Mouse (Mus musculus): ENCODE data around the gene Mcts2.
A peak's percentile ranks its signal among the peaks of the same experiment; 100 is the strongest.

Gene Mcts2

DNA sequence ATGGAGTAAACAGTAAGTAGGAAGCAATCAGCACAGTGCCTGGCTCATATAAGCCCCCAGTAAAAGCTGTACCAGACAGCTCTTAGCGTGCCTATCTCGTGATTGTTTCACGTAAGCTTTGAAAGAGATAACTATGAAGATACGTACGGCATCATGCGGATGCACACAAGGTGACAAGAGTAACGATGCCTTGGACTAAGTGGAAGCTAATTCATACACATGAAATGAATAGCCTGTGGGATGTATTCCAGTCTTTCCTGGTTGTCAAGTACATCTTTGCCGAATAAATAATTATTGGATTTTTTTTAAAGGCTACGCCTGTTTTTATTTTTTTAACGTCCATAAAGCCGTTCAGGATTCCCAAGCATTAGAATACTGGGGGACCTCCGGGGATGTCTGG is 436 bp upstream of the Mcts2 start:
- no peak for DNase-seq (ENCODE audit: low spot score in 2 of 2)

DNA sequence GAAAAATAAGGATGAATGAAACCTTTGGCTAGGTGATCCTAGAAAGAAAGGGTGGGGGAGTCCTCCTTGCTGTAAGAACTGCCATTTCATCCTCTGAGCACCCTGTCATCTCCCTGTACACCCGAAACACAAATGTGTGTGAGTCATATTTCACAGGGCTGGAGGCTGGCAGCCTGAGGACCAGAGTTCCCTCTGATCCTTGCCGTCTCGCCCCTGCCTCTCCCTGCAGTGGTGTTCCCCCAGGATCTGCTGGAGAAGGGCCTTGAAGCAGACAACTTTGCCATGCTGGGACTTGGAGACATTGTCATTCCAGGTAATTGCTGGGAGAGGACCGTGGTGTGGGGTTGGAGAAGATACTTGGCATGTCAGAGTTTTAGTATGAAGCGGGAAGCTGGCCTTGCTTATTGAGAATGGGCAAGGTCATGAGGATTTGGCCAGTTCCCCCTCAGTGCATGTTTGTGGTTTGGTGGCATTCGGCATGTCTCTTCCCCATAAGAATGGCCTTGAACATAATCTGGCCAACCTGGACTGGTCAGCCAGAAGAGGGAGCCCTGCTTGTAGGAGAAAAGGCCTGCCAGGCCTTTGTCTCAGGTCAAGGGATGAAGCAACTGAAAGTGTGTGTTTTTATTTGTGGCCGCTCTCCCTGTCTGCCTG is 4.9 kb downstream of the Mcts2 start:
- no peak for DNase-seq (ENCODE audit: low spot score in 2 of 2)

DNA sequence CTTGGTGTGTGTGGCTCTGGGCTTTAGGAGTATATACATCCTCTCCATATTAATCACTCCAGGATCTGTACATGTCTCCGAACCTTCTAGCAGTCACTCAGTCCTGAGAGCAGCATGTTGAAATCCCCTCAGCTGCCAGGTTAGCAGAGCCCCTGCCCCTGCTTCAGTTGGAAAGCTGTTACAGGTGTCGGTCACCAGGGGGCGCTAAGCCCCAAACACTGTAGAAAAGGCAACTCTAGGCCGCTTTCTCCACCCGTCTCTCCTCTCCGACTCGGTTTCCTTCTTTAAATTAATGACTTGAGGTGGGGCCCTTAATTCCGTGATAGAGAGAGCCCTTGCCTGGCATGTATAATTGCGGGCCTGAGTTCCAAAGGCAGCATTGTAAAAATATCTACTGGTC is 6.4 kb downstream of the Mcts2 start:
- DNase-seq (ENCODE audit: low spot score in 2 of 2): no peak

DNA sequence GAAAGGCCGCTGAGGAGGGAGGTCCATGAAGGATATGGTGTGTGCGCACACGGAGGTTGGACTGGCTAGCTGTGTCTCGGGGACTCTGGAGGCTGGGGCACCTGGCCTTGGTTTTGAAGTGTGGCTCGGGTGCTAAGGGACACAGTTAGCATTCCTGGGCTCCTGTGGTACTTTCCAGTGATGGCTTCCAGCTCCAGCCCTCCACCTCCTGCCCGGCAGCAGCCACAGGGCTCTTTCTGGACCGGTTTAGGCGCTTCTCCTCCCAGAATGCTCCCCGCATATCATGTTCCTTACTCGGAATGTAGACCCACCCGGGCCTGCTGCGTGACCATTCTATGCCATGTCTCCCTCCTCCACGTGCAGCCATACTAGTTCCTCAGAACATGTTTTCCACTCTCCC is 6.9 kb downstream of the Mcts2 start:
- no peak for DNase-seq (ENCODE audit: low spot score in 2 of 2)

DNA sequence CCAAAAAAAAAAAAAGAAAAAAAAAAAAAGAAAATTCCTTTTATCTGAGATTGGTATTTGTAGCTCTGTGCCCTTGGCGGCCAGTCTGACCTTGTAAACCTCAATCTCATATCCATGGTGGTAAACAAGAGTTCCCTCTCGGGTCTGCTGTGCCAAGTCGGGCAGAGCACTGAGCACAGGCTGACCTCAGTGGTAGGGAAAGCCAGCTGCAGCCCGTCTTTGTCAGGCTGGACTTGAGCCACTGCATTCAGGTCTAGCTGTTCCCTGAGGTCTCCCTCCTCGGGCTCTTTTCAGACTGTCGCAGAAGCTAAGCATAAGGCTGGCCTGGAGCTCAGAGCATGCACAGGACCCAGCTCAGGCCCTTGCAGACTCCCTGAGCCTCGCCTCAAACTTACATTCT is 7.9 kb downstream of the Mcts2 start:
- DNase-seq (ENCODE audit: low spot score in 2 of 2): no peak

DNA sequence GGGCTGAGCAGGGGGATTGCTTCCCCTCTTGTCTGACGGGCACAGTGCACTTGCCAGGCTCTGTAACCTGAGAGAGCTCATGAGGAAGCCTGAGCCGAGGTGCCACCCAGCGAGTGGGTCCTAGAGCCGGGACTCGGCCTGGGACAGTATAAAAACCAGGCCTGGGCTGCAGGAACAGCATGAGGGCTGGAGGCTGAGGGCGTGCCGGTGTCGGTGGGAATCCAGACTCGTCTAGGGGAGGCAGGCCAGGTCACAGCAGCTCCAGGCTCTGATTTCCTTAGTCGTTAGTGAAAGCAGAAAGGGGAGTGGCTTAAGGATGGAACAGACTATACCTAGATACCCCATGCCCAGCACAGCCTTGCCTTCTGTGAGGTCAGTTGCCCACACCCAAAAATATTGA is 9.2 kb downstream of the Mcts2 start:
- no peak for DNase-seq (ENCODE audit: low spot score in 2 of 2)

DNA sequence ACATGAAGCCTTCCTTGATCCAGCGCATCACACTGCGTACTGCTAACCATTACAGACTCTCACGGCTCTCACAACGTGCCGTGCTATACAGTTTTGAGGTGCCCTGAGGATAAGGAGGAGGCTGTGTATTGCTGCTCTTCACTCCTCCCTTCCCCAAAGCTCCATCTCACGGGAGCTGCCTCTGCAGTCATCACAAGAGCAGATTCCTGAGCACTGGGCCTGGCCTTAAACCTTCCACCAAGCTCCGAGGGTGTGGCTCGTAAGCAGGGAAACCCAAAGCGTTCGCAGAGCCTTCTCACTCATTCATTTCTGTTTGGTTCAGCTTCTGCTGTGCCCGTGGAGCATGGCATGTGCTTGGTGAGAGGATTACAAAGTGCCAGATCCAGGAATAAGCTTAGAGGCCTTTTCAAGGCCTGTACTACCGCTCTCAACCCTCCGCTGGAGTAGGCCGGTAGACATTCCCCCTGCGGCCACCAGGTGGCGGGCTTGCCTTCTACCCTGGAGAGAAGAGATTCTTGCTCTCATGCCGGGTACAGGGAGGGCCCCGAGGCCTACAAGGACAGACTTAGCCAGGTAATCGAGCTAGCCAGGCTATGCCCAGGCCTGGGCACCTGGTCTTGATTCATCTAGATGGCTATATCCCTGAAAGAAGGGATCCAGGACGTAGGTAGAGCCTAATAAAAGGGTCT is 9.8 kb downstream of the Mcts2 start:
- peak; percentile 87 to 94 for DNase-seq (ENCODE audit: low spot score in 2 of 2)

DNA sequence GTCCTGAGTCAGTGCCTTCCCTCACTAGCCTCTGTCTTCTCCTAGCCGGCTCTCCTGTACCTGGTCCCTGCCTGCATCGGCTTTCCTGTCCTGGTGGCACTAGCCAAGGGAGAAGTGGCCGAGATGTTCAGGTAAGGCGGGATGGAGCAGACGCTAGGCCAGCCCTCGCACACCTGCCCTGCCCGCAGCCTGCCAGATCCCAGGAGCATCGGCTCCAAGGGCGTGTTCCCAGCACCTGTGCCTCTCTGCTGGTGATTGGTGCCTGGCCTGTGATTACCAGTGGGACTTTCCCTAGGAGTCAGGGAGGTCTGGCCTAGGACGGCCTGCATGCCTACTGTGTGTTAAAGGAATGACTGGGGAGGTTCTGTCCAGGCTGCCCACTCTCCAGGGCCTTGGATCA is 13.3 kb downstream of the Mcts2 start:
- no peak for DNase-seq (ENCODE audit: low spot score in 2 of 2)

DNA sequence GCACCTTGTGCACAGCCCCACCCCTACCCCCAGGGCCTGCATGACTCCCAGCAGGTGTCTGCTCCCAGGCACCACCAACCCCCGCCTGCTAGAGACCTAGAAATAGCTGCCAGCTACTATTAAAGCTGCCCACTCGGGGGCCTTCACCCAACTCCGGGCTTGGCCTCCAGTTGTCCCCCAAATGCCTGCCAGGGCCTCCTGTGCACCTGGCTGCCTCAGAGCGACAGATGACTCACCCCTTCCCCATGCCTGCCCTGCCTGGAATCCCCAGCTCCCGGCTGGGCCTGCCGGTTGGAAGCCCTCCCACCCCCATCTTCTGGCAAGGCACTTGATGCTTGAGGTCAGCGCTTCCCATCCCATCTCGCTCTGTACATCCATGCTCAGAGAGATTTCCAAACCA is 13.9 kb downstream of the Mcts2 start:
- DNase-seq (ENCODE audit: low spot score in 2 of 2): no peak

DNA sequence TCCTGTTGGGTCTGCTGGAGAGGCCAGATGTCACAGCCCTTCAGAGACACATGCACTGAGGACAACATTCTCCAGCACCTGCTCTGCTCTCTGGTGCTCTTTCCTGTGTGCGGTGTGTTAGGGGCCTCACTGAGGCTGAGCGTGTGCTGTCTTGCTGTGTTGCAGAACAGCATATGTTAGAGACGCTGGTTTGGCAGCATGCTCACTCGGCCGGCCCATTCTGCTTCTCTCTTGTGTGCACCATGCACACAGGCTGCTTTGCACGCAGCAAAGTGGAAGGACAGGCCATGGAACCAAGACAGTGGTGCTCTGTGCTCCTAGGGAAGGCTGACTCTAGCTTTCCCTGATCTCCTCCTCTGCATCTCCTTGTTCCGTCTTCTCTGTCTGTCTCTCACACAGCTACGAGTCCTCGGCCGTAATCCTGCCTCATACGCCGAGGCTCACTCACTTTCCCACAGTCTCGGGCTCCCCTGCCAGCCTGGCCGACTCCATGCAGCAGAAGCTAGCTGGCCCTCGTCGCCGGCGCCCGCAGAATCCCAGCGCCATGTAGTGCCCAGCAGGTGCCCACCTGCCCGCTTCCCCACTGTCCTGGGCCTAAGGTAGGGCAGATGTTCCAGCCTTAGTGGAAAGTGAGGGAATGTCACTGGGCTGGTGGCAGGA is 16.9 kb downstream of the Mcts2 start:
- no peak for DNase-seq (ENCODE audit: low spot score in 2 of 2)

DNA sequence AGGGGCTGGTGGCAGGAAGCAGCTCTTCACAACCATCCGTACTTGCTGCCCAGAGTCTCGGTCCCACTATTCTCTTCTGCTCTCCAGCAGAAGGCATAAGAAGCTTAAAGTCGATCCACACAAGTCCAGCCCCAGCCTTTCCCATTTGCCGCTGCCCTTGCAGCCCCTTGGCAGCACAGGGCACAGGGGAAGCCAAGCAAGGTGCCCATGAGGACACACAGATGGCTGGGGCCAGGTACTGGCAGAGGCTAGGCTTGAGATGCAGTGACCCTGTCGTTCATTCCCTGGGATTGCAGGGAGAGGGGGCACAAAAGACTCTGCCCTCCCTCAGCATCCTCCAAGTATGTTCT is 17.4 kb downstream of the Mcts2 start:
- DNase-seq (ENCODE audit: low spot score in 2 of 2): no peak

DNA sequence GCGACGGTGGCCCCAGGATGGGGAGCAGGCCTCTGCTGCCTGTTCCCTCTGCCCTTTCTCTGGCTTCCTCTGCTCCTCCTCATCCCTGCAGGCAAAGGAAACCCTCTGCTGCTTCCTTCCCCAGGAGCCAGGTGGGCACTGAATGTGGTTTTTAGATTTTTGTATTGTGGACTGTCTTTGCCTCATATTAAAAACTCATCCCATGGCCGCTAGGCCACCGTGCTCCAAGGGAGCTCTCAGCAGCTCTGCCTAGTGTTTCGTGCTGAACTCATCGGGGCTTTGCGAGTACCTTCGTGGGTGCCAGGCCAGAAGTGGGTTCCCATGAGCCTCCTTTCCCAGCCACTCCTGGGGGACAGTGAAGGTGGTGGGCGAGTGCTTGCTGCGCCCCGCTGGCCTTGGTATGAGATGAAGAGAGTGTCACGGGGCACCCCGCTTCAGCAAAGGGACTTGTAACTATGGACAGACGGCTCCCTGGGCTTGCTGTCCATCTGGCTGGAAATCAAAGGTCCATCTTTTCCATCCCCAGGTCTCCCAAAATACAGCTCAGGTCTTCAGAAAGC is 18.1 kb downstream of the Mcts2 start:
- no peak for DNase-seq (ENCODE audit: low spot score in 2 of 2)

DNA sequence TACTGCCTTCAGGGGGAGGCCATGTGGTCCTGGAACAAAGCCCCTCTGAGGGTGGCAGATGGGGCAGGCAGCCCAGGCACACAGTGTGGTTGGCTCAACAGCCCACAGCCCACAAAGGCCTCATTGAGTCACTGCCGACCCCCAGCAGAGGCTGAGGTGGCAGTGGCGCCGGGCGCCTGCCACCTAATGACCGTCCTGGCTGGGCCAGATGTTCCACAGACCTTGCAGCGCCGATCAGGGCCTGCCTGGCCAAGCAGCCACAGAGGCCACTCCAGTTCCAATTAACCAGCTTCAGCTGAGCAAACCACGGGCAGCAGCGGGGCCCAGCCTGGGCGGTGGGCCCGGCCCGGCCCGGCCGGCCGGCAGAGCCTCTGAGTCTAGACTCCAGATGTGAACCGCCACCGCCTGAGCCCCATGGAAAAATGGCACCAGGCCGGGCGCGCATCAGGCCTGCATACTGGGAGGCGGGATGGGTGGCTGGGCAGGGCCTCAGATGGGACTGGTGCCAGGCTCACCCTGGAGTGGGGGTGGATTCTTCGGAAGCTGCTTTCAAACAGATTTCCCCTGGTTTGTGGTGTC is 19.2 kb downstream of the Mcts2 start:
- DNase-seq (ENCODE audit: low spot score in 2 of 2): peak; percentile 74 to 77

DNA sequence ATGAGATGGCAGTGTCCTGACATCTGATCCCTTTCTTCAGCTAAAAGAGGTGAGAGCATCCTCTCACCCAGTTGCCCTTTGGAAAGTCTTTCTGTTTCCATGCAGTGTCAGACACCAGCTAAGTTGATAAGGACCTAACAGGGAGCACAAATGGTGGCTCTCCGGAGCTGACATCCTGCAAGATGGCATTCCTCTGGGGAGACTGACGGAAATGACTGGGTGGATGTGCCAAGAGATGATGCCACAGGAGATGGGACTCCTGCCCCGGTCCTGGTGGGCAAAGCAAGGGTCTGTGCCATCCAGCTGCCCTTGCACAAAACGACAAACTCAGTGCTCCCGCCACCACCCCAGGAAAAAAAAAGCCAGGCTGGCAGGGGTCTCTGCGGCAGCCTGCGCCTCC is 20.4 kb downstream of the Mcts2 start:
- no peak for DNase-seq (ENCODE audit: low spot score in 2 of 2)

DNA sequence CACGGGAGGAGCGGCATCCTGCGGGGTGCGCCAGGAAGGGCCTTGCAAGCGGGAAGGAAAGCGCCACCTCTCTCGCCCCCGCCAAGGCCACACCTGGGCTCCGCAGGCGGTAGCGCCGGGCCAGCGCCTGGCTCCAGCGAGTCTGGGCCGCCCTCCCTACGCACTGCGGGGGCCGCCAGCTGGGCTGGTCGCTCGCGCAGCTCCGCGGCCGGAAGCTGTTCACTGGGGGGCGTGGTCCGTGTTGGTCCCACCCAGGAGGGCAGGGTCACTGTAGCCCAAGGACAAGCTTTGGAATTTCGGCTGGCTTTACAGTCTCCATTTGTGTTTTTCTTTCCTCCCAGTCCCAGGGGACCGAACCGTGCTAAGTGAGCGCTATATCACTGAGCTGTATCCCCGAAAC is 20.8 kb downstream of the Mcts2 start:
- peak; percentile 95 for DNase-seq (ENCODE audit: low spot score in 2 of 2)

DNA sequence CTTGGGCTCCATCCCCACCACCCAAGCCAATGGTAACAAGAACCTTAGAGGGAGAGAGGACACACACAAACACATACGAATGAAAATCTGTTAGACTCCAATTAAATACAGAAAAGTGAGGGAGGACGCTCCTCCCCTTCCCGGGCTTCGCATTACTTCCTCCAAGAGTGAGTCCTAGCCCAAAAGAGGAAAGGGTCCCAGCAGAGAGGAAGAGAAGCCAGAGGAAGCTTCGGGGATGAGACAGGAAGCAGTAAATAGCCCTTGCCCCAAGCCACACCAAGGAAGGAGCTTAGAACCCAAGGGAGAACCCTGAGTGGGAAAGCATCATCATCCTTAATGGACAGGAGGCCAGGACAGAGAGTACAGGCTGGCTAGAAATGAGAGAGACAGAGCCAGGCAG is 22.2 kb downstream of the Mcts2 start:
- DNase-seq (ENCODE audit: low spot score in 2 of 2): no peak

DNA sequence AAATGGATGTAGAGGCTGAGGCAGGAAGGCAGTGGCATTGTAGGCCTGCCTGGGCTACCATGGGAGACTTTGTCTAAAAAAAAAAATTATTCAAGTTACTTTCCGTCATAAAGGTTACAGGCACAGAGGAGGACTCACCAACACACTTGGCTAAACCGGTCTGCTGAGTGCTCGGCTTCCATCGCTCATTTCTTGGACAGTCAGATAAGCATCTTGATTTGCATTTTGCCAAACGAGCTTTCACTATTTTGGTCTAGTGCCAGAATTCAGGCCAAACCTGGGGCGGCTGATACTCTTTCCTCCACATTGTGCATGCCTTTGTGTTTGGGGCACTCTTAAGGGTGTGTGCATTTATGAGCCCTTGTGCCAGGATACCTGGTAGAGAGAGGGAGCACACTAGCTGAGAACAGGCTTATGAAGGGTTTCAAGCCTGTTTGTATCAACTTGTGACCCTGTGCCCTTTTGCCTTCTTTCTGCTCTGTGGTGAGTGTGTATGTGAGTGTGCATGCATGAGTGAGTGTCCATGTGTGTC is 29.5 kb downstream of the Mcts2 start:
- no peak for DNase-seq (ENCODE audit: low spot score in 2 of 2)

DNA sequence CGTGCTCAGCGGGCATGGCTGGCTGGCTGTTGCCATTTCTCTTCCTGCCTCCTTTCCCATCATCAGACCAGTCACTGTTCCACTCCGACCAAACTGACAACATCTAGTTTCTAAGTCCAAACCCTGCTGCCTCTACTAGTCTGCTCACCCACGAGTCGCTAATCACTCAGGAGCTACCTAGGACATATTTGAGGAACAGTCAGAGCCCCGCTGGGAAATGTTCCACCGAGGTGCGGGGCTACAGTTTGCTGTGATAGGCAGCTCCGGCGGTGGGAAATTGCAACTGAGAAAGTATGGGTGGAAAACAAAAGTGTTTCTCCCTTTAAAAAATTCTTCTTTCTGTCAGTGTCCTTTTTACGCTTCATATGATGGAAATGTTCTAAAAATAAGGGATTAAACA is 30.8 kb downstream of the Mcts2 start:
- no peak for DNase-seq (ENCODE audit: low spot score in 2 of 2)

DNA sequence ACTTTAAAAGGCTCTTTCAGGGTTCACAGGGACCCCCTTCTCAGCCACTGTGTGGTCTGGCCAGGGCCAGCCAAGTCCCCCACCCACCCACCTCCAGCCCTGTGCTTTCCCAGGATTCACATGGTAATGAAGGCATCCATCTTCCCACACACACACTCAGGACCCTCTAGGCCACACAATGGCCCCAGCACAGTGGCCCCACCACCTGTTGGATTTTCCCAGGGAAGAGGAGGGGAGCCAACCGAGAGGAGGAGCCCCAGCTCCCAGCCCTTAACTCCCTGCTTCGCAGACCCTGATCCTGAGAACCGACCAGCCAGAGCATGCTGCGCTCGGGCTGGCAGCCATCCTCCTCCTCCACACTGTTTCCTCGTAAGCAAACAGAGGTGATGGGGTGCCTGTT is 31.2 kb downstream of the Mcts2 start:
- no peak for DNase-seq (ENCODE audit: low spot score in 2 of 2)

DNA sequence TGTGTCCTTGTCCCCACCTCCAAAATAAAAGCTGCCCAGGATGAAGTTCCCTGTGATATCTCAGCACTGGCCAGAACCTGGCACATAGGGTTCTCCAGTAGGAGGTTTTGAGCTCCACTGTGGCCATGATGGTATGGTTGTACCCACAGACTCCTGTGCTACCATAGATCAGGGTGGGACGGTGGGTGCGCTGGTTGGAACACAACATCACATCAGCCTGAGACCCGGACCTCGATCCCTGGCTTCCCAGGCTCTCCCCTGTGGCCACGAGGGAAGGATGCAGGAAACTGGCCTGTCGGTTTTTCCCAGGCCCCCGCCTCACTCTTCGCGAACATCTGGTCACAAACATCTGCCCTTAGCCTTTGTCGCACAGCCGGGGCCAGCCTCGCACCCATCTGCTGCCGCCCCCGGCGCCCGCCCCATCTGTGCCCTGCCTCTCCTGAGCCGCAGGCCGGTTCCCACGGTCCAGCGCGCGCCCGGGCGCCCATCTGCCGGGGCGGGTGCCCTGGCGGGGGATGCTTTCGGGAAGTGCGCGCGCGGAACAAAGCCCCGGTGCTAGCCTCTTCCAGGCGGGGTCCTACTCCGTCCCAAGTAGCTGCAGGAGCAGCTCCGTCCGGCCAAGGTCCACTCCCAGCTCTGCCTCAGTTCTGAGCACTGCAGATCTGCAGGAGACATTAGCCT is 37.0 kb downstream of the Mcts2 start:
- no peak for DNase-seq (ENCODE audit: low spot score in 2 of 2)

DNA sequence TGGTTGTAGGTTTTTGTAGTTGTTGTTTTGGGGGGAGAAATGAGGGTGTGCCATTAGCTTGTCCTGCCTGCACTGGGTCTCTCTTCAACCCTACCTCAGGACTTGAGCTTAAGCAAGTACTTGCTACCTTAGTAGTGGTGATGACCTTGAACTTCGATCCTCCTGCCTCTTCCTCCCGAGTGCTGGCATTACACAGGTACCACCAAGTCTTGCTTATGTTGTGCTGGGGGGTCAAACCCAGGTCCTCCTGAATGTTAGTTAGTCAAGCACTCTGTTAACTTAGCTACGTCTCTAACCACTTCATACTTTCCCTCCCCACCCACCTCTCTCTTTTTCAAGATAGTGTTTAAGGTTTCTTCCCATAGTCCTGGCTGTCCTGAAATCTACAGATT is 37.5 kb downstream of the Mcts2 start:
- DNase-seq (ENCODE audit: low spot score in 2 of 2): no peak

DNA sequence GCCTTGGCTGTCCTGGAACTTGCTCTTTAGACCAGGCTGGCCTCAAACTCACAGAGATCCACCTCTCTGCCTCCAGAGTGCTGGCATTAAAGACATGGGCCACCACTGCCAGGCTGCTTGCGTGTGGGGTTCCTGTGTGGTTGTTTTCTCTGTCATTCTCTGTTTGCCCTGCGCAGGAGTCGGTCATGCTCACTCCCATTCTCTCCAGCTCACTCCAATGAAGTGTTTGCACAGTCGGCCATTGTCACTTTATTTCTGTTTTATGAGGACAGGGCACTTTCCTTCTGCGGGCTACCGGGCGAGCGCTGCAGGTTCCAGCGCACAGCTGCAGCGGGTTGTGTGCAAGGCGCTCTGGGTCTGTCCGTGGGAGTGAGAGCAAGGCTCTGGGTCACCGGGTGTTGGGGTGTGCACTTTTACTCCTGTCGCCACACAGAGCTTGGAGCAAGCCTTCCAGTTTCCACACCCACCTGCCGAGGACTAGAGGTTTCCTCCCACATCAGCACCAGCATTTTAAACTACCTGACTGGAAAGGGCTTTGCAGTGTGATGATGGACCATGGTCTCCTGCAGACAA is 38.4 kb downstream of the Mcts2 start:
- DNase-seq (ENCODE audit: low spot score in 2 of 2): no peak

Measured in urinary bladder, postnatal 4 days (tissue).